Mouse (Mus musculus) right cerebral cortex, adult 2 months (tissue): ENCODE results near the gene Bicdl1.

Source experiments
- DNase-seq, 2 experiments: peaks; one replicate each; pipeline ENCODE4 v3.0.0; 2021 to 2022; ENCODE audit warnings: low spot score in 2 of 2

Bicdl1 gene

DNA sequence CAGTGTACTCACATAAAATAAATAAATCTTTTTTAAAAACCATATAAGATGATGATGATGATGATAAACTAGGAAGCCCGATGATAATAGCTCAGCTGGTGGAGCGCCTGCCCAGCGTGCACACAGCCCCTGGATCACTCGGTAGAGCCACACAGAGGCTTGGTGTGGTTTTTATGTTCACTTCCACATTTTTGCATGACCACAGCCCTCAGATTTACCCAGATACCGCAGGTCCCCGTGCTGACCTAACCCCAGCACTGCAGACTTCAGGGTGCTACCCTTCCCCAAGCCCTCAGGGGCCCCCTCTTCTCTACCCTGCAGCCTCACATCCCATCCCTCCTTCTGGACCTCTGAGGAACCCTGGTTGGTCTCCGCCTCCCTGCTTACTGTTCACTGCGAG lies 103.3 kb downstream of the Bicdl1 start:
- DNase-seq = no peak

DNA sequence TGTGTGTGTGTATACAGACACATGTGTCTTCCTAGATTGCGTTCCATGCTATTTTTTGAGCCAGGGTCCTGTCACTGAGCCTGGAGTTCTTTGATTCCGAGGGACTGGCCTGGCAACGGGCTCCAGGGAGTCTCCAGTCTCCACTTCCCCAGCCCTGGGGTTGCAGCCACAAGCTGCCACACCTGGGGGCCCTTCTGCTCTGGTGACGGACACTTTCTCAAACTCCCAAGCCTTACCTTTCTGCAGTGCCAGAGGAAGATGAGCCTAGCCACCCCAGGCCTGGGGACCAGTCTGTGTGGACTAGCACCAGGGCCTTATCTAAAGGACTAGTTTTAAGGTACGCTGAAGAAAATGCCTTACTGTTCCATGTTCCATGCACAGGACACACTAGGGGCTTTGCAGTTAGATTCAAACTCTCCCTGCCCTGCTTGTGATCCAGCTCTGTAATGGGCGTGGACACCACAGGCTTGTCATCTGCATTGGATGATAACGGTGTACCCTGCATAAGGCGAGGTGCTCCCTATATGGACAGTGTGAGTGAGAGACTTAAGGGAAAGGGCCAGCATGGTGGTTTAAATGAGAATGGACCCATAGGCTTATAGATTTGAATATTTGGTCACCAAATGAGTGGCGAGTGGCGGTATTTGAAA lies 105.1 kb downstream of the Bicdl1 start:
- no peak for DNase-seq

GRCm38 (mm10) chr5:115623694-115624440 lies 107.6 kb downstream of the Bicdl1 start:
- DNase-seq = peak in 1 of 2 experiments; percentile 46

- no peak for DNase-seq
Measured at GRCm38 (mm10) chr5:115622686-115623085, 108.7 kb downstream of the Bicdl1 start.

- no peak for DNase-seq
Measured at GRCm38 (mm10) chr5:115619690-115620089, 111.7 kb downstream of the Bicdl1 start.

GRCm38 (mm10) chr5:115614948-115615347 lies 116.5 kb downstream of the Bicdl1 start:
- no peak for DNase-seq

GRCm38 (mm10) chr5:115613332-115613731 lies 118.1 kb downstream of the Bicdl1 start:
- peak; percentile 50 to 51 for DNase-seq

DNA sequence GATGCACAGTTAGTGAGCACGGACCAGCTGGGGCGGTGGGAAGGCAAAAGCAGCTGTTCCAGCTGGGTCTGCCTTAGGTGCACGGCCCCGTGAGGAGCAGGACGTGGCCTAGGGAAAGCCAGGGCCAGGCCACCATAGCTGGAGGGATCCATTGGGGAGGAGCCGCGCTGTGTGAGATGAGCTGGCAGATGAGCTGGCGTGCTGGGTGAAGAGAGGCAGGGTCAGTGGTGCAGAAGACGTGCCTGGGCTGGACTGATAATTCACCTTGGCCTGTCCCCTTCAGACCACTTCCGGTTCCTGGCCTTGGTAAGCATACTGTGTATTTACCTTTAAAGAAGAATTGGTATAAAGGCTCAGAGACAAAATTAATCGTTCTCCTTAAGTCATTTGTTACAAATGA lies 119.9 kb downstream of the Bicdl1 start:
- DNase-seq = no peak

GRCm38 (mm10) chr5:115603561-115603960 lies 127.9 kb downstream of the Bicdl1 start:
- DNase-seq = no peak
